Mouse (Mus musculus) duodenum, adult 2 months (tissue): ENCODE measurements around the gene Gm21119. TPM values are rescaled to one million over a fixed set of nuclear protein-coding genes. Genes with fewer than 3 reads are reported as not detected.

Experiments
- polyA plus RNA-seq: library from polyadenylated mRNA; depleted of rRNA; stranded (reverse); fragments of >200 nt; gene quantifications from 2 replicates; pipeline ENCODE4 v1.2.3, GENCODE M21; 2012; ENCODE audit warnings: low replicate concordance; rRNA removed

Gm21119 gene
- not detected in 2 replicates for polyA plus RNA-seq

DNA sequence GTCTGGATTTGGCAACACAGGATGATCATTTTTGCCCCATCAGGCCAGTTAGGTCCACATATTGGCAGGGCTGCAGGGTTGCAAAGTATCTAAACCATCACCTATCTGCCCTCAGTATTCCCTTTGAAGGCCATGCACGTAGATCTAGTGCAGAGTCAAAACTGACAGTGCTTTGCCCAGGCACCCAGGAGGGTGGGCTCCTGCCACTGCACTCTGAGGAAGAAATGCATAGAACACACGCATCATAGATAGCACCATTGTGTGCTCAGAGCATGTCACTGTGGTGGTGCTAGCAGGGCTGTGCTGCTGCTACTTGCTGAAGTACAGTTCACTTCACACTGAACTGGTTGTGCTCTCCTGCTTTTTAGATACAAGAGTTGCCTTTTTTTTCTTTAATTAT, at the start of gene Gm21119:
Gene Gm21119, plus strand, starts transcription at position 301 of the 400 bp plus-strand sequence.

